Mouse (Mus musculus) left cerebral cortex, adult 18-20 months (tissue): ENCODE measurements at regions not wholly inside any gene's neighbourhood (a gene's known extent, or its start where the extent isn't known, plus 50 kb on each side); places are given as distances from the start of the nearest gene placed in this dataset.
"Not testable (repeated sequence)": the region's sequence is repeated elsewhere in the genome, so short reads cannot be mapped to it uniquely, and the experiment has no call there.

ENCODE experiments used
- DNase-seq, 2 experiments: peaks; one replicate each; pipeline ENCODE4 v3.0.0; 2021 to 2022; ENCODE audit warnings: low spot score in 2 of 2, mixed read lengths in 1 of 2

DNA sequence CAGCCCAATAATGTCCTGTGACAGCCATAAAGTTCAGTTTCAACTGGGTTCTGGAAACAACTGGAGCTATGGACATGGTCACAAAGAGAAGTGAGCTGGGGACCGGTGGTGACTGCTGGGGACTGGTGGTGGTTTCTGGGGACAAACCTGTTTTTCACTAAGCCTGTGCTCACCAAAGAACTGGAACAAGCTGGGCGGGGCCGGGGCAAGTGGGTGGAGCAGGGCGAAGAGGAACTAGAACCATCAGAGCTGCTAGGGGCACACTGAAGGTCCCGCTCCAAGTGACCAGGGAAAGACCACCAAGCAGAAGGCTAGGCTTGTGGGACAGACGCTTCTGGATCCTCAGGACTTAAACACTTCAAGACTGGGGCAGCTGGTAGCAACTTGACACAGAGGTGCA is 424.7 kb downstream of the Ptpru start:
- no peak for DNase-seq

- peak in 1 of 2 experiments; percentile 25 for DNase-seq
Observed at GRCm38 (mm10) chr4:131415453-131415852, 422.6 kb downstream of the Ptpru start.

- no peak for DNase-seq
Observed at GRCm38 (mm10) chr4:131416209-131416608, 421.9 kb downstream of the Ptpru start.

- DNase-seq, result peak in 1 of 2 experiments; percentile 30
Observed at GRCm38 (mm10) chr4:131417159-131417748, 420.8 kb downstream of the Ptpru start.

- no peak for DNase-seq
Observed at GRCm38 (mm10) chr4:131425311-131425710, 412.8 kb downstream of the Ptpru start.

GRCm38 (mm10) chr4:131427871-131428270 is 410.2 kb downstream of the Ptpru start:
- DNase-seq, result no peak

- DNase-seq, result peak in 1 of 2 experiments; percentile 37
Observed at GRCm38 (mm10) chr4:131429356-131429755, 408.7 kb downstream of the Ptpru start.

- DNase-seq, result no peak
Observed at GRCm38 (mm10) chr4:131430420-131430819, 407.7 kb downstream of the Ptpru start.

GRCm38 (mm10) chr4:131431188-131431587 is 406.9 kb downstream of the Ptpru start:
- peak; percentile 69 to 81 for DNase-seq

- DNase-seq, result no peak
Observed at GRCm38 (mm10) chr4:131432591-131433177, 405.4 kb downstream of the Ptpru start.

GRCm38 (mm10) chr4:131435222-131435621 is 402.9 kb downstream of the Ptpru start:
- peak in 1 of 2 experiments; percentile 20 for DNase-seq

- no peak for DNase-seq
Observed at GRCm38 (mm10) chr4:131438403-131438802, 399.7 kb downstream of the Ptpru start.

GRCm38 (mm10) chr4:131438883-131439282 is 399.2 kb downstream of the Ptpru start:
- no peak for DNase-seq

GRCm38 (mm10) chr4:131440845-131441244 is 397.2 kb downstream of the Ptpru start:
- no peak for DNase-seq

GRCm38 (mm10) chr4:131443518-131443917 is 394.6 kb downstream of the Ptpru start:
- no peak for DNase-seq

GRCm38 (mm10) chr4:131450296-131450695 is 387.8 kb downstream of the Ptpru start:
- not testable (repeated sequence) for DNase-seq

GRCm38 (mm10) chr4:131457551-131457950 is 380.5 kb downstream of the Ptpru start:
- DNase-seq, result no peak

DNA sequence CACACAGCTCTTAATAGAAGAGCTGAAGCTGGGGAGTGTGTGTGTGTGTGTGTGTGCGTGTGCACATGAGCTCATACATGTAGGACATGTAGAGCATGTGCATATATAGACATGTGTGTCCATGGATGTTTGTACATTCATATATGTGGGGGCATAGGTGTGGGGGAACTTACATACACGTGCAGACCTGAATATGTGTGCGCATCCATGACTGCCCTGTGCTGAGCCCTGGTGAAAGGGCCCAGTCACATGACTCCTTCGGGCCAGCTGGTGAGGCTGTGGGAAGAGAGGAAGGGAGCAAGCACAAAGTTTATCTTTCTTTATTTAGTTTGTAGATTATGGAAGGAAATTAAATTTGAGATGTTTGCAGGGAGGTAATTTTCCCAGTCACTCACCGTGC is 378.3 kb downstream of the Ptpru start:
- no peak for DNase-seq

GRCm38 (mm10) chr4:131461312-131461711 is 376.8 kb downstream of the Ptpru start:
- DNase-seq, result no peak

DNA sequence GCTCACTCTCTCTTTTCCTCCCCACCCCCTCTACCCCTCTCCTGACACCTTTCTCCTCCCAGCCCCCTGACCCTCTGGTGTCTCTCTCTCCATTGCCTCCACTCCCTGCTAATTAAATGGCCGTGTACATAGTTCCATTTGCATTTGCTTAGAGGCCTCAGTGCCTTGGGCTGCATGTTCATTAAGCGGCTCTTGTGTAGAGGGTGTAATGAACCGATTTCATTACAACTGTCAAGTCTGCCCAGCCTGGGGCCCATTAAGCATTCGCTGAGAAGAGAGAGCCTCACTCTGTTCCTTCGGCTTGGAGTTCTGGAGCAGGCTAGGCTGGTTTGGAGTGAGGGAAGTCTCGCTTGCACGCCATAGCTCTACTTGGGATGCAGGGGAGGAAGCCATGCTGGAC is 376.4 kb downstream of the Ptpru start:
- no peak for DNase-seq

GRCm38 (mm10) chr4:131475023-131475422 is 363.1 kb downstream of the Ptpru start:
- DNase-seq, result no peak

DNA sequence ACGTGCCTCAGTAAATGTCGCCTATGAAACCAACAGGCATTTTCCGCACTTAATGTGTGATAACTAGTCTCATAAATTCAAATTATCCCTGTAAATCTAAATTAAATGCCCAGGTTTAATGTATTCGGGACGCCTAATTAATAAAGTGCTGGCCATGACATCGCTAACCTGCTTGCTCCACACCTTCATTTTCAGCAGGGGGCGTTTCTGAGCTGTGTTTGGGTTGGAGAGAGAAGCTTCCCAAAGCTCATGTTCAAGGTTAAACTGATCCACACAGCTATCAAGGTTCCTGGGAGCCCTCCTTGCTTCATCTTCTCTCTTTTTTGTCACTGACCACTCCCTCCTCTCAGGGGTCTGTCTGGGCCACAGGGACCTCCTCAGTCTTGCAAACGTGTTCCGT is 359.2 kb downstream of the Ptpru start:
- no peak for DNase-seq

- no peak for DNase-seq
Observed at GRCm38 (mm10) chr4:131483958-131484605, 354.0 kb downstream of the Ptpru start.
